Mouse (Mus musculus): ENCODE results near the gene Vwa2. TPM values are rescaled to one million over a fixed set of nuclear protein-coding genes. Genes with fewer than 3 reads are reported as not detected.
A peak's percentile ranks its signal among the peaks of the same experiment; 100 is the strongest.

Gene Vwa2
- polyA plus RNA-seq, 1 experiment from 2014 or later, result 1.1 TPM

DNA sequence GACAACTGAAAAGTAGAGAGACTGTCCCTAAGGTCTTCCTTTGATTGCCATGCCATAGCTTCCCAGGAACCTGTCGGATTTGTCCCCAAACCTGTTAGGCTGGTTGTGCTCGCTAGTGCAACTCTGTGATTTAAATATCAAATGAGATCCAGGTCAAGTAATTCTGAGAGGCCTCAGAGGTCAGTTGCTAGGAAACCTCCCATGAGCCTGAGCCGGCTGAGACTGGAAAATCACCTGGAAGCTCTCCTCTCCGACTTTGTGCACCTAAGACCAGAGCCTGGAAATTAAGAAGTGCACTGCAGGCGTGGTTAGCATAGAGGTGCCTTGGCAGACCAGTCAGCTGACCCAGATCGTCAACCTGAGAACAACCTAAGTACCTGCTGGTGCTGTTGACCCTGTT, 41.0 kb downstream of the Vwa2 start:
- Histone ChIP-seq H3K4me2 (ENCODE audit: low read depth, low read length, severe bottlenecking) (no peak overlapping the region), H3K4me3 (ENCODE audit: low read depth, low read length) (no peak overlapping the region), H3K9me3 (ENCODE audit: control insufficient read depth, low read length) (no peaks in the 10 kb centered on the region), H3K27me3 (ENCODE audit: control insufficient read depth, insufficient read depth, low read length) (no peaks in the 10 kb centered on the region), H3K4me1 (replicated peaks; ENCODE audit: control insufficient read depth, insufficient read depth, low read length) (no peaks in the 10 kb centered on the region), H3K9ac (ENCODE audit: low read length) (no peak overlapping the region), H3K27ac (ENCODE audit: low read depth, low read length) (no peak overlapping the region), H3K36me3 (ENCODE audit: control insufficient read depth, insufficient read depth, low read length) (no peaks in the 10 kb centered on the region)
- DNase-seq (ENCODE audit: low spot score) (no peak), ATAC-seq (replicated peaks; ENCODE audit: low FRiP score) (no peak)
- 55% methylated on average over 6 of the region's 6 CpGs for WGBS

DNA sequence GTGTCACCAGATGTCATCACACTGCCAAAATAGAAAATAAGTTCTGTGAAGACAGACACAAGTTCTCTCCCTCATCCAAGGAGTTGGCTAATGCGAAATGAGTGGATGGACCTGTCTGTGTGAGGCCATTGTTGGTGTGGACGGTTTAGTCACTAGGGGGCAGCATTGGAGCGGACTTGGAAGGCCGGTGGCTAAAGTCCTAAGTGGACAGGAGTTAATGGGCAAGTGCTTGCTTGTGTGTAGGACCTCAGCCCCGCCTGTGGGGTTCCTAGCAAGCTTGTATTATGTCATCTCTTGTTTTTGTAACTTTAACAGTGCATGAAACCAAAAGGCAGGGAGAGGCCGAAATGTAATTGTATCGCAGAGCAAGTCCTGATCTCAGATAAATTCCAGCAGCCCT, 45.6 kb downstream of the Vwa2 start:
- Histone ChIP-seq H3K4me1 (replicated peaks; ENCODE audit: control insufficient read depth, insufficient read depth, low read length) (0 out of 2 replicates have a peak, but pooled peaks cover 2% of the 10 kb centered on the region), H3K9me3 (ENCODE audit: control insufficient read depth, low read length) (no peaks in the 10 kb centered on the region), H3K27ac (ENCODE audit: low read depth, low read length) (no peak overlapping the region), H3K36me3 (ENCODE audit: control insufficient read depth, insufficient read depth, low read length) (no peaks in the 10 kb centered on the region), H3K9ac (ENCODE audit: low read length) (no peak overlapping the region), H3K4me3 (ENCODE audit: low read depth, low read length) (no peak overlapping the region), H3K27me3 (ENCODE audit: control insufficient read depth, insufficient read depth, low read length) (no peaks in the 10 kb centered on the region), H3K4me2 (ENCODE audit: low read depth, low read length, severe bottlenecking) (no peak overlapping the region)
- WGBS, result 25% methylated on average over 7 of the region's 7 CpGs
- peak; percentile 91 for DNase-seq (ENCODE audit: low spot score)
- 0 out of 2 replicates have a peak, but pooled peaks have one; percentile 58 for ATAC-seq (replicated peaks; ENCODE audit: low FRiP score)

DNA sequence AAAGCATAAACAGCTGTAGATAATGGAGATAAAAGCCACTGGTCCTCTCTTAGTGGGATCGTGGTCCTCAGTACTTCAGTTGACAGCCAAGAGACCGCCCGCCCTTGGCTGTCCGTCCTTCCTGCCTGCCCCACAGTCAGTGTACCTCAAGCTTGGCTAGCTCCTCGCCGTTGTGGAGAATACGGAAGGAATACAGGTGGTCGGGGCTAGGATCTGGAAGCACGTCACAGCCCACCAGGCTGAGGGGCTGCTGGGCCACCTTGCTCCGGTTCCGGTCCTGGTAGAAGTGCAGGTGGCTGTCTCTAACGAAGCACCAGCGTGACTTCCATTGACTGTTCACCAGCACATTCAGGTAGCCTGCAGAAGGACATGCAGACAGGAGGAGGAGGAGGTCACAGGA, 46.2 kb downstream of the Vwa2 start:
- DNase-seq (ENCODE audit: low spot score) (no peak), ATAC-seq (replicated peaks; ENCODE audit: low FRiP score) (no peak)
- Histone ChIP-seq H3K4me1 (replicated peaks; ENCODE audit: control insufficient read depth, insufficient read depth, low read length) (0 out of 2 replicates have a peak, but pooled peaks cover 2% of the 10 kb centered on the region), H3K4me2 (ENCODE audit: low read depth, low read length, severe bottlenecking) (no peak overlapping the region), H3K36me3 (ENCODE audit: control insufficient read depth, insufficient read depth, low read length) (no peaks in the 10 kb centered on the region), H3K27ac (ENCODE audit: low read depth, low read length) (no peak overlapping the region), H3K9me3 (ENCODE audit: control insufficient read depth, low read length) (no peaks in the 10 kb centered on the region), H3K9ac (ENCODE audit: low read length) (no peak overlapping the region), H3K4me3 (ENCODE audit: low read depth, low read length) (no peak overlapping the region), H3K27me3 (ENCODE audit: control insufficient read depth, insufficient read depth, low read length) (no peaks in the 10 kb centered on the region)
- 92% methylated on average over 13 of the region's 13 CpGs for WGBS

DNA sequence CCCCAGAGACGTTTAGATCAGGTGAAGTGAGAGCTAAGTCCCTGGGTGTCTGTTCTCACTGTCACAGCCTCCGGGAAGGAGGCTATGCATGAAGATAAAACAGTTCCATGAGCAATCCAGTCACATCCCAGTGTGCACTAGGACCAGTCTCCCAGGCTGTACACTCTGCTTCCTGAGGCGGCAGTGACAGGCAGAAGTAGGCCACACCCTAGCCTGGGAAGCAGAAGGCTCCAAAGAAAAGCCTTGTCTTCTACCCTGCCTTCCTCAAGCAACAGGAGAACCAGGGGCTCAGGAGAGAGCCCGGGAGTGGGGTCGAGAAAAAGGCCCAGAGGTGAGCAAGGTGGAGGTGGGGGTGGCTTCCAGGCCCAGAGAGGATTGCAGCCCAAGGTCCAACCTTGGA, 47.7 kb downstream of the Vwa2 start:
- Histone ChIP-seq H3K9ac (ENCODE audit: low read length) (no peak overlapping the region), H3K36me3 (ENCODE audit: control insufficient read depth, insufficient read depth, low read length) (no peaks in the 10 kb centered on the region), H3K9me3 (ENCODE audit: control insufficient read depth, low read length) (no peaks in the 10 kb centered on the region), H3K4me2 (ENCODE audit: low read depth, low read length, severe bottlenecking) (no peak overlapping the region), H3K27me3 (ENCODE audit: control insufficient read depth, insufficient read depth, low read length) (no peaks in the 10 kb centered on the region), H3K27ac (ENCODE audit: low read depth, low read length) (no peak overlapping the region), H3K4me1 (replicated peaks; ENCODE audit: control insufficient read depth, insufficient read depth, low read length) (0 out of 2 replicates have a peak, but pooled peaks cover 2% of the 10 kb centered on the region), H3K4me3 (ENCODE audit: low read depth, low read length) (no peak overlapping the region)
- no peak for DNase-seq (ENCODE audit: low spot score)
- ATAC-seq (replicated peaks; ENCODE audit: low FRiP score), result no peak
- WGBS, result 73% methylated on average over 5 of the region's 5 CpGs

DNA sequence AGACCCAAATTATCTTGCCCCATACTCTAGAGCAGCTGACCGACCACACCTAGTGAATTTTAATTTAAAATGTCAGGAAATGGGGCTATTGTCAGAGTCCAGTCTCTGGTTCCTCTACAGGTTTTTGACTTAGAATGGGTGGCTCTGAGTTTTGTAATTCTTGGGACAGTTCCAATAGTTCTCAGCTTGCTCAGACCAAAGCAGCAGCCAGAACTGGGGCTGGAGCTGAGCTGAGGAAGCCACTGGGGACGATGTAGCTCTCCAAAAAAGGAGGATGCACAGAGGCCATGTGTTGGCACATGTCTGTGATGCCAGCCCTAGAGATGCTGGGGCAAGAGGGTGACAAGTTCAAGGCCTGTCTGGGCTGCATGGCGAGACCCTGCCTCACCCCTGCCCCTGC, 55.3 kb downstream of the Vwa2 start:
- Histone ChIP-seq H3K4me2 (ENCODE audit: low read depth, low read length, severe bottlenecking) (no peak overlapping the region), H3K36me3 (ENCODE audit: control insufficient read depth, insufficient read depth, low read length) (no peaks in the 10 kb centered on the region), H3K9me3 (ENCODE audit: control insufficient read depth, low read length) (no peaks in the 10 kb centered on the region), H3K4me1 (replicated peaks; ENCODE audit: control insufficient read depth, insufficient read depth, low read length) (no peaks in the 10 kb centered on the region), H3K27ac (ENCODE audit: low read depth, low read length) (no peak overlapping the region), H3K4me3 (ENCODE audit: low read depth, low read length) (no peak overlapping the region), H3K27me3 (ENCODE audit: control insufficient read depth, insufficient read depth, low read length) (no peaks in the 10 kb centered on the region), H3K9ac (ENCODE audit: low read length) (no peak overlapping the region)
- WGBS, result 79% methylated on average over 3 of the region's 3 CpGs
- no peak for ATAC-seq (replicated peaks; ENCODE audit: low FRiP score)
- no peak for DNase-seq (ENCODE audit: low spot score)

DNA sequence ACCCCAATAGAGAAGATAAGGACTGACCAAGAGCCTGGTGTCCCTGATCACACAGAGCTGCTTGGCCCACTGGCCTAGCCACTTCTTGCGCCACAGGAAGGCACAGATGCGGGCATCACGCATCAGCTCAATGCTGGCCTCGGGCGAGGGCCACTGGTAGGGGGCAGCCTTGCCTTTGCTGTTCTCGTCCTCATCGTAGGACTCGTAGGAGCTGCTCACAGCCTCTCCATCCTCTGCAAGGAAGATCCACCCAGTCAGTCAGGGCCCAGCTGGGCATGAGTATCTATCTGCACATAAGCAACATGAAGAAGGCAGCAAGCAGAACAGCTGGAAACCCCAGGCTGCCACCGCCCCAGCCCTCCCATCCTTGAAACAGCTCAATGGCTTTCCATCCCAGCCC, 56.0 kb downstream of the Vwa2 start:
- Histone ChIP-seq H3K4me2 (ENCODE audit: low read depth, low read length, severe bottlenecking) (no peak overlapping the region), H3K27ac (ENCODE audit: low read depth, low read length) (no peak overlapping the region), H3K27me3 (ENCODE audit: control insufficient read depth, insufficient read depth, low read length) (no peaks in the 10 kb centered on the region), H3K9me3 (ENCODE audit: control insufficient read depth, low read length) (no peaks in the 10 kb centered on the region), H3K9ac (ENCODE audit: low read length) (no peak overlapping the region), H3K4me3 (ENCODE audit: low read depth, low read length) (no peak overlapping the region), H3K4me1 (replicated peaks; ENCODE audit: control insufficient read depth, insufficient read depth, low read length) (no peaks in the 10 kb centered on the region), H3K36me3 (ENCODE audit: control insufficient read depth, insufficient read depth, low read length) (no peaks in the 10 kb centered on the region)
- ATAC-seq (replicated peaks; ENCODE audit: low FRiP score) (no peak), DNase-seq (ENCODE audit: low spot score) (no peak)
- WGBS, result 86% methylated on average over 9 of the region's 9 CpGs

DNA sequence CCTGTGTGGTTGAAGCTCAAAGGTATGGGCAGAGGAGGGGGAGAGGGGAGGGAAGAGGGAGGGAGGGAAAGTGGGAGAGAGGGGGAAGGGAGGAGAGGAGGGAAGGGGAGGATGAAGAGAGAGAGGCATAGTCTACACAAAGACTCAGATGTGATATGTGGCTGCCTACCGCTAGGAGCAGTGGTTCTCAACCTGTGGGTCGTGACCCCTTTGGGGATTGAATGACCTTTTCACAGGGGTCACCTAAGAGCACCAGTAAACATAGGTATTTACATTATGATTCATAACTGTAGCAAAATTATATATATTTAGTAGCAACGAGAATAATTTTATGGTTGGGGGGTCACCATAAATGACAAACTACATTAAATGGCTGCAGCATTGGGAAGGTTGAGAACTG, 59.8 kb downstream of the Vwa2 start:
- Histone ChIP-seq H3K9ac (ENCODE audit: low read length) (no peak overlapping the region), H3K4me3 (ENCODE audit: low read depth, low read length) (no peak overlapping the region), H3K36me3 (ENCODE audit: control insufficient read depth, insufficient read depth, low read length) (no peaks in the 10 kb centered on the region), H3K4me2 (ENCODE audit: low read depth, low read length, severe bottlenecking) (no peak overlapping the region), H3K27ac (ENCODE audit: low read depth, low read length) (no peak overlapping the region), H3K9me3 (ENCODE audit: control insufficient read depth, low read length) (no peaks in the 10 kb centered on the region), H3K27me3 (ENCODE audit: control insufficient read depth, insufficient read depth, low read length) (no peaks in the 10 kb centered on the region), H3K4me1 (replicated peaks; ENCODE audit: control insufficient read depth, insufficient read depth, low read length) (no peaks in the 10 kb centered on the region)
- ATAC-seq (replicated peaks; ENCODE audit: low FRiP score) (no peak), DNase-seq (ENCODE audit: low spot score) (no peak)
- 86% methylated on average over 3 of the region's 3 CpGs for WGBS

DNA sequence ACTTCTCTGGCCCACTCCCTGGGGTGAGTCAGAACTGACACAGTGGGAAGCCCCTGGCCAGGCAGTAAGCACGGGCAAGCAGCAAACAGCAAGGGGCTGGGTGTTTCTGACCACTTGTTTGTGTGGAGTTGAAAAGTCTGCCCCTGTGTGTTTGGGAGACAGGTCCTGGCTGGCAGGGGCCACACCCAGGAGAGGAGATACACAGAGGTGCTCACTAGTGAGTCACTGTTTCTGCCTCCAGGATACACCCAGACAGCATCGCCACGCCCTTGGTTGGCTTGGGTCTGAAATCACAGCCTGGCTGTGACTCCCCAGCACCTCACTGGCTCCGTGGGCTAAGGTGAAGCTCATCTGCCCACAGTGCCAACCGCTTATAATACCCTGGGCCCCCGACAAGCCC, 61.1 kb downstream of the Vwa2 start:
- H3K9me3 ChIP-seq (ENCODE audit: control insufficient read depth, low read length), result no peaks in the 10 kb centered on the region
- H3K4me2 ChIP-seq (ENCODE audit: low read depth, low read length, severe bottlenecking), result no peak overlapping the region
- no peaks in the 10 kb centered on the region for H3K4me1 ChIP-seq (replicated peaks; ENCODE audit: control insufficient read depth, insufficient read depth, low read length)
- no peak for DNase-seq (ENCODE audit: low spot score)
- WGBS, result 89% methylated on average over 6 of the region's 6 CpGs
- H3K4me3 ChIP-seq (ENCODE audit: low read depth, low read length), result no peak overlapping the region
- no peak overlapping the region for H3K27ac ChIP-seq (ENCODE audit: low read depth, low read length)
- no peaks in the 10 kb centered on the region for H3K27me3 ChIP-seq (ENCODE audit: control insufficient read depth, insufficient read depth, low read length)
- no peak for ATAC-seq (replicated peaks; ENCODE audit: low FRiP score)
- H3K9ac ChIP-seq (ENCODE audit: low read length), result no peak overlapping the region
- H3K36me3 ChIP-seq (ENCODE audit: control insufficient read depth, insufficient read depth, low read length), result no peaks in the 10 kb centered on the region

DNA sequence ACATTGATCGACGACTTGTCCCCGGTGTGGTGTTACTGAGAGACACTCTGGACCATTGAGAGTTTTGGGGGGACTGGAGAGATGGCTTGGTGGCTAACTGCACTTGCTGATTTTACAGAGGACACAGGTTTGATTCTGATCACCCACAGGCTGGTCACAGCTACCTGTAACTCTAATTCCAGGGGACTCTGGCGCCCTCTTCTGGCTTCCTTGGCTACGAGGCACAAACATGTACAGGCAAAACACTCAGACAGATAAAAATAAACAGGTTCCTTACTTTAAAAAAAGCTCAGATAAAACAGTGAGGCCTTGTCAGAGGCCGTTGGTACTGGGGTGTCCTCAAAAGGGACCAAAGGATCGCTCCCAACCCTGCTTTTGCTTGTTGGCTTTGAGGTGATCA, 61.7 kb downstream of the Vwa2 start:
- H3K27me3 ChIP-seq (ENCODE audit: control insufficient read depth, insufficient read depth, low read length), result no peaks in the 10 kb centered on the region
- no peak for ATAC-seq (replicated peaks; ENCODE audit: low FRiP score)
- H3K9ac ChIP-seq (ENCODE audit: low read length), result no peak overlapping the region
- no peak overlapping the region for H3K27ac ChIP-seq (ENCODE audit: low read depth, low read length)
- DNase-seq (ENCODE audit: low spot score), result no peak
- H3K4me3 ChIP-seq (ENCODE audit: low read depth, low read length), result no peak overlapping the region
- H3K36me3 ChIP-seq (ENCODE audit: control insufficient read depth, insufficient read depth, low read length), result no peaks in the 10 kb centered on the region
- H3K4me1 ChIP-seq (replicated peaks; ENCODE audit: control insufficient read depth, insufficient read depth, low read length), result no peaks in the 10 kb centered on the region
- WGBS, result 85% methylated on average over 7 of the region's 7 CpGs
- no peak overlapping the region for H3K4me2 ChIP-seq (ENCODE audit: low read depth, low read length, severe bottlenecking)
- H3K9me3 ChIP-seq (ENCODE audit: control insufficient read depth, low read length), result no peaks in the 10 kb centered on the region

All from forebrain, embryonic 11.5 days (tissue).